Mouse (Mus musculus): ENCODE measurements around the gene Rab26. TPM values are rescaled to one million over a fixed set of nuclear protein-coding genes. Genes with fewer than 3 reads are reported as not detected.
A peak's percentile ranks its signal among the peaks of the same experiment; 100 is the strongest.

The Rab26 gene
- polyA plus RNA-seq, 1 experiment from 2014 or later = 0.85 TPM

- TF ChIP-seq EP300 (optimal IDR thresholded peaks at IDR 0.05) (no peak), CTCF (IDR thresholded peaks at IDR 0.05; ENCODE audit: low read depth) (no peak)
- WGBS = 34% methylated on average over 11 of the region's 11 CpGs
- peak; percentile 21; the same call in 1 of the 2 replicates for ATAC-seq (ENCODE audit: low FRiP score, low TSS enrichment)
Observed at GRCm38 (mm10) chr17:24477985-24478600, 55.9 kb downstream of the Rab26 start.

More at GRCm38 (mm10) chr17:24477985-24478600, 55.9 kb downstream of the Rab26 start:
- Histone ChIP-seq H3K36me3 (ENCODE audit: control insufficient read depth, insufficient read depth, low read length) (peaks cover 23% of the 10 kb centered on the region), H3K4me1 (replicated peaks; ENCODE audit: control insufficient read depth, insufficient read depth) (peaks cover 4% of the 10 kb centered on the region; the same call in 1 of the 2 replicates), H3K27me3 (ENCODE audit: control insufficient read depth, insufficient read depth, low read length) (no peaks in the 10 kb centered on the region), H3K4me3 (ENCODE audit: low read depth, low read length) (peak overlapping the region; percentile 66), H3K4me2 (replicated peaks; ENCODE audit: low read depth) (peak overlapping the region; percentile 60), H3K9me3 (ENCODE audit: control insufficient read depth, low read length) (no peaks in the 10 kb centered on the region), H3K9ac (ENCODE audit: low read length) (peak overlapping the region; percentile 60; the same call in 1 of the 2 replicates), H3K27ac (replicated peaks) (no peak overlapping the region)
- DNase-seq (ENCODE audit: low spot score) = no peak

Other genes starting within 250 kb of the Rab26 start
- 0.15 TPM in 1 of 2 replicates, not detected in the other for gene Abca17, start 183.1 kb downstream of the Rab26 start, polyA plus RNA-seq (2015; fragmentation: Nextera tagmentation; extraction: Ambion mirVana)
- gene Abca3, start 182.3 kb downstream of the Rab26 start, polyA plus RNA-seq (2015; fragmentation: Nextera tagmentation; extraction: Ambion mirVana) = 9.2 and 10.9 TPM in 2 replicates
- 106 and 113 TPM in 2 replicates for gene Rnps1, start 119.6 kb downstream of the Rab26 start, polyA plus RNA-seq (2015; fragmentation: Nextera tagmentation; extraction: Ambion mirVana)
- 250 and 263 TPM in 2 replicates for gene Eci1, start 107.6 kb downstream of the Rab26 start, polyA plus RNA-seq (2015; fragmentation: Nextera tagmentation; extraction: Ambion mirVana)
- 88.0 and 98.5 TPM in 2 replicates for gene Dnase1l2, start 91.1 kb downstream of the Rab26 start, polyA plus RNA-seq (2015; fragmentation: Nextera tagmentation; extraction: Ambion mirVana)
- gene E4f1, start 63.9 kb downstream of the Rab26 start, polyA plus RNA-seq (2015; fragmentation: Nextera tagmentation; extraction: Ambion mirVana) = 12.0 and 12.5 TPM in 2 replicates
- 45.4 and 48.9 TPM in 2 replicates for gene Pgp, start 63.8 kb downstream of the Rab26 start, polyA plus RNA-seq (2015; fragmentation: Nextera tagmentation; extraction: Ambion mirVana)
- gene Bricd5, start 60.3 kb downstream of the Rab26 start, polyA plus RNA-seq (2015; fragmentation: Nextera tagmentation; extraction: Ambion mirVana) = 0.13 TPM in 1 of 2 replicates, not detected in the other
- gene Mlst8, start 55.1 kb downstream of the Rab26 start, polyA plus RNA-seq (2015; fragmentation: Nextera tagmentation; extraction: Ambion mirVana) = 12.4 and 13.4 TPM in 2 replicates
- gene Caskin1, start 45.6 kb downstream of the Rab26 start, polyA plus RNA-seq (2015; fragmentation: Nextera tagmentation; extraction: Ambion mirVana) = 0.84 and 1.3 TPM in 2 replicates
- 41.8 and 42.6 TPM in 2 replicates for gene Traf7, start 6.3 kb downstream of the Rab26 start, polyA plus RNA-seq (2015; fragmentation: Nextera tagmentation; extraction: Ambion mirVana)
- 10.9 and 12.3 TPM in 2 replicates for gene Pkd1, start 15.6 kb upstream of the Rab26 start, polyA plus RNA-seq (2015; fragmentation: Nextera tagmentation; extraction: Ambion mirVana)
- 36.2 and 37.0 TPM in 2 replicates for gene Tsc2, start 98.4 kb upstream of the Rab26 start, polyA plus RNA-seq (2015; fragmentation: Nextera tagmentation; extraction: Ambion mirVana)
- 8.0 and 8.4 TPM in 2 replicates for gene Nthl1, start 98.5 kb upstream of the Rab26 start, polyA plus RNA-seq (2015; fragmentation: Nextera tagmentation; extraction: Ambion mirVana)
- 37.9 and 38.0 TPM in 2 replicates for gene Slc9a3r2, start 116.1 kb upstream of the Rab26 start, polyA plus RNA-seq (2015; fragmentation: Nextera tagmentation; extraction: Ambion mirVana)
- gene Npw, start 124.2 kb upstream of the Rab26 start, polyA plus RNA-seq (2015; fragmentation: Nextera tagmentation; extraction: Ambion mirVana) = 1.2 and 1.8 TPM in 2 replicates
- gene Zfp598, start 135.5 kb upstream of the Rab26 start, polyA plus RNA-seq (2015; fragmentation: Nextera tagmentation; extraction: Ambion mirVana) = 9.7 and 12.4 TPM in 2 replicates
- 5.0 and 5.9 TPM in 2 replicates for gene Syngr3, start 155.7 kb upstream of the Rab26 start, polyA plus RNA-seq (2015; fragmentation: Nextera tagmentation; extraction: Ambion mirVana)
- gene Gfer, start 161.9 kb upstream of the Rab26 start, polyA plus RNA-seq (2015; fragmentation: Nextera tagmentation; extraction: Ambion mirVana) = 27.2 and 27.7 TPM in 2 replicates
- gene Noxo1, start 162.0 kb upstream of the Rab26 start, polyA plus RNA-seq (2015; fragmentation: Nextera tagmentation; extraction: Ambion mirVana) = 3.3 and 3.7 TPM in 2 replicates
- 33.7 and 36.3 TPM in 2 replicates for gene Tbl3, start 173.4 kb upstream of the Rab26 start, polyA plus RNA-seq (2015; fragmentation: Nextera tagmentation; extraction: Ambion mirVana)
- gene Rnf151, start 183.9 kb upstream of the Rab26 start, polyA plus RNA-seq (2015; fragmentation: Nextera tagmentation; extraction: Ambion mirVana) = 0.10 TPM in 1 of 2 replicates, not detected in the other
- gene Rps2, start 183.9 kb upstream of the Rab26 start, polyA plus RNA-seq (2015; fragmentation: Nextera tagmentation; extraction: Ambion mirVana) = 1,081 and 1,135 TPM in 2 replicates
- 256 and 269 TPM in 2 replicates for gene Ndufb10, start 190.3 kb upstream of the Rab26 start, polyA plus RNA-seq (2015; fragmentation: Nextera tagmentation; extraction: Ambion mirVana)
- 0.23 and 0.28 TPM in 2 replicates for gene Rpl3l, start 193.6 kb upstream of the Rab26 start, polyA plus RNA-seq (2015; fragmentation: Nextera tagmentation; extraction: Ambion mirVana)
- gene Msrb1, start 202.4 kb upstream of the Rab26 start, polyA plus RNA-seq (2015; fragmentation: Nextera tagmentation; extraction: Ambion mirVana) = 51.7 and 54.2 TPM in 2 replicates
- 1.4 and 1.8 TPM in 2 replicates for gene Hs3st6, start 218.8 kb upstream of the Rab26 start, polyA plus RNA-seq (2015; fragmentation: Nextera tagmentation; extraction: Ambion mirVana)

All from stomach, postnatal 0 days (tissue).